Mouse (Mus musculus) CD4-positive, CD25-positive, alpha-beta regulatory T cell, adult 2 months (primary cell): ENCODE results near the gene Haspin.
A peak's percentile ranks its signal among the peaks of the same experiment; 100 is the strongest.

Source experiments
- DNase-seq: peaks from one replicate; pipeline ENCODE4 v3.0.0-alpha.2; 2012; ENCODE audit warnings: low read depth, low spot score

The Haspin gene

GRCm38 (mm10) chr11:73146026-73146974 is 8.2 kb upstream of the Haspin start:
- DNase-seq: no peak

GRCm38 (mm10) chr11:73144261-73144681 is 6.2 kb upstream of the Haspin start:
- DNase-seq: no peak

- peak; percentile 46 for DNase-seq
These were observed 978 bp downstream of the Haspin start for GRCm38 (mm10) chr11:73137116-73137515.

- peak; percentile 55 for DNase-seq
These were observed 1.5 kb downstream of the Haspin start for GRCm38 (mm10) chr11:73136587-73136986.

GRCm38 (mm10) chr11:73134222-73134621 is 3.9 kb downstream of the Haspin start:
- DNase-seq: no peak

- DNase-seq: peak; percentile 25
These were observed 5.1 kb downstream of the Haspin start for GRCm38 (mm10) chr11:73132999-73133398.

- DNase-seq: peak; percentile 84
These were observed 7.1 kb downstream of the Haspin start for GRCm38 (mm10) chr11:73131020-73131419.

- no peak for DNase-seq
These were observed 11.6 kb downstream of the Haspin start for GRCm38 (mm10) chr11:73126495-73126894.

GRCm38 (mm10) chr11:73111414-73111813 is 26.7 kb downstream of the Haspin start:
- no peak for DNase-seq

GRCm38 (mm10) chr11:73109941-73110340 is 28.2 kb downstream of the Haspin start:
- no peak for DNase-seq

- peak; percentile 27 for DNase-seq
These were observed 29.0 kb downstream of the Haspin start for GRCm38 (mm10) chr11:73108898-73109625.

- peak; percentile 65 for DNase-seq
These were observed 29.7 kb downstream of the Haspin start for GRCm38 (mm10) chr11:73108195-73108897.

GRCm38 (mm10) chr11:73107358-73107757 is 30.7 kb downstream of the Haspin start:
- DNase-seq: peak; percentile 44

GRCm38 (mm10) chr11:73105246-73105645 is 32.8 kb downstream of the Haspin start:
- DNase-seq: peak; percentile 52

GRCm38 (mm10) chr11:73101308-73101707 is 36.8 kb downstream of the Haspin start:
- DNase-seq: peak; percentile 47

GRCm38 (mm10) chr11:73099976-73100750 is 37.9 kb downstream of the Haspin start:
- DNase-seq: peak; percentile 50

GRCm38 (mm10) chr11:73098860-73099259 is 39.2 kb downstream of the Haspin start:
- DNase-seq: no peak

- DNase-seq: peak; percentile 54
These were observed 43.7 kb downstream of the Haspin start for GRCm38 (mm10) chr11:73094231-73094995.

- no peak for DNase-seq
These were observed 45.2 kb downstream of the Haspin start for GRCm38 (mm10) chr11:73092877-73093276.

- DNase-seq: no peak
These were observed 46.0 kb downstream of the Haspin start for GRCm38 (mm10) chr11:73092057-73092456.
